Mouse (Mus musculus) granulocyte monocyte progenitor cell, adult 5-6 weeks (primary cell): ENCODE results near the gene Frmd8. TPM values are rescaled to one million over a fixed set of nuclear protein-coding genes. Genes with fewer than 3 reads are reported as not detected.

Experiments used
- ATAC-seq: replicated peaks from 2 replicates; pipeline ENCODE4 v1.8.0; 2016; ENCODE audit warnings: mild to moderate bottlenecking, moderate TSS enrichment, inconsistent platforms; ENCODE audit not compliant: poor library complexity, severe bottlenecking
- total RNA-seq, 2 experiments: library from RNA; stranded (forward) in 1 of 2; stranded (reverse) in 1 of 2; fragments of 200-712, 200-1000 nt in 1 of 2; fragments of >200 nt in 1 of 2; fragmentation: Nextera tagmentation in 1 of 2; gene quantifications; 2 replicates each; pipeline ENCODE4 v1.2.3; 2014 to 2017

The Frmd8 gene
- total RNA-seq, 2 experiments from 2014 or later: 17.9 to 28.4 TPM

GRCm38 (mm10) chr19:5852035-5852722, 22.9 kb downstream of the Frmd8 start:
- ATAC-seq: no peak

GRCm38 (mm10) chr19:5851481-5851971, 23.5 kb downstream of the Frmd8 start:
- no peak for ATAC-seq

- ATAC-seq: no peak
Observed at GRCm38 (mm10) chr19:5850860-5851259, 24.2 kb downstream of the Frmd8 start.

GRCm38 (mm10) chr19:5849843-5850527, 25.1 kb downstream of the Frmd8 start:
- peak; percentile 32 for ATAC-seq

GRCm38 (mm10) chr19:5848826-5849672, 26.0 kb downstream of the Frmd8 start:
- peak; percentile 7 for ATAC-seq

- no peak for ATAC-seq
Observed at GRCm38 (mm10) chr19:5848032-5848825, 26.8 kb downstream of the Frmd8 start.

- ATAC-seq: no peak
Observed at GRCm38 (mm10) chr19:5847306-5847796, 27.7 kb downstream of the Frmd8 start.

GRCm38 (mm10) chr19:5846557-5847305, 28.3 kb downstream of the Frmd8 start:
- peak; percentile 17 for ATAC-seq

- ATAC-seq: no peak
Observed at GRCm38 (mm10) chr19:5846154-5846553, 28.9 kb downstream of the Frmd8 start.

- peak; percentile 23 for ATAC-seq
Observed at GRCm38 (mm10) chr19:5845319-5846135, 29.5 kb downstream of the Frmd8 start.

GRCm38 (mm10) chr19:5844831-5845318, 30.2 kb downstream of the Frmd8 start:
- peak; percentile 13 for ATAC-seq

GRCm38 (mm10) chr19:5843781-5844691, 31.0 kb downstream of the Frmd8 start:
- ATAC-seq: no peak

- ATAC-seq: 0 out of 2 replicates have a peak, but pooled peaks have one; percentile 2
Observed at GRCm38 (mm10) chr19:5842785-5843730, 32.0 kb downstream of the Frmd8 start.

- no peak for ATAC-seq
Observed at GRCm38 (mm10) chr19:5841999-5842784, 32.9 kb downstream of the Frmd8 start.

- ATAC-seq: no peak
Observed at GRCm38 (mm10) chr19:5841389-5841946, 33.6 kb downstream of the Frmd8 start.
